Mouse (Mus musculus) frontal cortex, adult 2 months (tissue): Measurements from ENCODE around the gene Zfp706. TPM values are rescaled to one million over a fixed set of nuclear protein-coding genes. Genes with fewer than 3 reads are reported as not detected.
"Not testable (repeated sequence)": the region's sequence is repeated elsewhere in the genome, so short reads cannot be mapped to it uniquely, and the experiment has no call there.

ENCODE experiments used
- DNase-seq, 2 experiments: peaks; one replicate each; pipeline ENCODE4 v3.0.0; 2022; ENCODE audit warnings: low spot score in 1 of 2; ENCODE audit errors: extremely low spot score in 1 of 2
- polyA plus RNA-seq: library from polyadenylated mRNA; depleted of rRNA; stranded (reverse); fragments of >200 nt; gene quantifications from 2 replicates; pipeline ENCODE4 v1.2.3, GENCODE M21; 2012

Gene Zfp706
- polyA plus RNA-seq, 1 experiment: 108 TPM

DNA sequence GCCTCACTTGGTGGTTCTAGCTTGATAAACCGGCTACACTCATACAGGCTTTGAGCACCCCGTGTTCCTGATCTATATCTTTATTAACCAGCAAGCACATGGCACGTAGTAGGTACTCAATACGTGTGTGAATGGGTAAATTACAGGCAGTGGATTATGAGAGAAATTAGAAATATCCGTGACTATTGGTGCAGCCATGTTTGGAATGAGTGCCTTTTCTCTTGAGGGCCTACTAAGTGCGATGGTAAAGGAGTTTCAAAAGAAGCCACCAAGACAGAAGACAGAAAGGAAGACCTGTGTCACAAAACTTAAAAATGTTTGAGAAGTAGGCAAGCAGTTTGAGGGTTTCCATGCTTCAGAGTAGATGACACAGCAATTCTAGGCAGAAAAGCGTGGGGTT, 4.3 kb upstream of the Zfp706 start:
- no peak for DNase-seq

DNA sequence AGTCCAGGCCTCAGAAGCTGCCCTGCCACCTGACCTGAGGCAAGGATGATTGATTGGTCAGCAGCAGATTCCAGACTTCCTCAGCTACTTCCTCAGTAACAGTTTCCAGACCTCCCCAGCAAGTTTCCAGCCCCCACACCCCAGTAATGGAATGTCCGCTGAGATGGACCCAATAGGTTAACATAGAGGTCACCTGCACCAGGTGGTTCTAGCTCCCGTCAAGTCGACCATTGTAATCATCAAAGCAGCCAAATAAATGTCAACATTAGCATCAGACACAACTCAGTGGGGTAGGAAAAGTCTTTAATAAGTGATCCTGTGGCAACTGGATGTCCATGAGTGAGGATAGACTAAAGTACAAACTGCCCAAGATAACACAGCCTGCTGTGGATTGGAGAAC, 3.7 kb upstream of the Zfp706 start:
- no peak for DNase-seq

DNA sequence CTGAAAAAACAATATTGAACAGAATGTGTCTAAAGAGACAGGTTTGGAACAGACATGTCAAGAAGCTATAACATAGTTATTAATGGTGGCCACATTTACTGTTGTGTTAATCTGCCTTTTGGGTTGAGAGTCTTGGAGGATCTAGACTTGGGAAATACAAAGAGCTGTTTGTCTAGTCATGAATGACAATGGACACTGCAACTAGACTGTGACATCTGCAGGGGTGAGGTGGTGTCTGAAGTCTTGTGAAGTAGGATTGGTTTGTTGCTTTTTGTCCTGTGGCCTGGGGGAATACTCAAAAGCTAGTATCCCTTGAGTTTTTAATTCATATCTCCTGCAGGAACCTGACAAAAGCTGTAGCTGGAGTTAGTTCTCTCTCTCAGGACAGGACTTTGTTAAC, 973 bp upstream of the Zfp706 start:
- no peak for DNase-seq

DNA sequence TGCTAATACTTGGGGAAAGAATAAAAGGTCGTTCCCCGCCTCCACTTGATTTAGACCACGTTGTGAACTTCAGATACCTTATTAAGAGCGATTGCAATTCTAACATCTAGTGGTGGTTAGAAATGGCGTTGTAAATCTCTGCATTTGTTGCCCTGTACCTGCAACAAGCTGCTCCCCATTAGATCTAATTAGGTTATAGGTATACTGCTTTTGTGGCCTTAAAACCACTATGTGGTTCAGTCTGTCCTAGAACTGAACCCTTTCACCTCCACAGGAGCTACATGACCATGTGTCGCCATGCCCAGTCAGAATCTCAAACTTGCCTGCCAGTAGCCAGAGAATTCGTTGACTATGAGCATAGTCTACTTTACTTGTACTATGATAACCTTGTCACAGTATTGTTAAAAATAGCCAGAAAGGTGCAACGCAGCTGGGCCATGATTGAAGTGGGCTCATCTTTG, 416 bp upstream of the Zfp706 start:
- DNase-seq: no peak

DNA sequence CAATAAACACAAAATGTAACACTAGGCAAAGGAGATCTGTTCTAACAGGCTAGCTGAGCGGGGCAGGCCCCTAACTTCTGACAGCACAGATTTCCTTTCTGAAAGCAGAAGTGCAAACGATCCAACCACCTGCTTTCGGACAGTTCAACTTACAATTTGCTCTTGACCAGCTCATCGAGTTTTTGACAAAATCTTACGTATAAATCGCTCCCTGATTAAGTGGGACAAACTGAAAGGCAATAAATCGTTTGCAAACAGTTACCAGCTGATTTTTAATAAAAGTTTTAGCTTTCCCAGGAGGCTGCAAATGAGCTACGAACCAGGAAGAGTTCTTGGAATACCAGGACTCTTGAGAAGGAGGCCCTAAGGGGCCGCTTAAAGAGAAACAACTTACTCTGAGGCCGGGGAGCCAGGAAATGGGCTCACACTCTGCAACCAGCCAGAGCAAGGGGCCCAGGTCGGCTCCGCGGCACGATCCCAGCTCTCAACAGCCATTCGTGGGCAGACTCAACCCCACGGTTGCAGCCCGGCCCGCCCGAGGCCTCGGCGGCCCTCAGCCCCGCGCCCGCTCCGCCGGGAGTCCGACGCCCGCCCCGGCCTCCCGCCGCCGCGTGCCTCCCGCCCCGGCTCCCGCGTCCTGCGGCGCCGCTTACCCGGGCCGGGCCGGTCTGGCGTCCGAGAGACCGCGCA, 953 bp downstream of the Zfp706 start:
- DNase-seq: no peak

DNA sequence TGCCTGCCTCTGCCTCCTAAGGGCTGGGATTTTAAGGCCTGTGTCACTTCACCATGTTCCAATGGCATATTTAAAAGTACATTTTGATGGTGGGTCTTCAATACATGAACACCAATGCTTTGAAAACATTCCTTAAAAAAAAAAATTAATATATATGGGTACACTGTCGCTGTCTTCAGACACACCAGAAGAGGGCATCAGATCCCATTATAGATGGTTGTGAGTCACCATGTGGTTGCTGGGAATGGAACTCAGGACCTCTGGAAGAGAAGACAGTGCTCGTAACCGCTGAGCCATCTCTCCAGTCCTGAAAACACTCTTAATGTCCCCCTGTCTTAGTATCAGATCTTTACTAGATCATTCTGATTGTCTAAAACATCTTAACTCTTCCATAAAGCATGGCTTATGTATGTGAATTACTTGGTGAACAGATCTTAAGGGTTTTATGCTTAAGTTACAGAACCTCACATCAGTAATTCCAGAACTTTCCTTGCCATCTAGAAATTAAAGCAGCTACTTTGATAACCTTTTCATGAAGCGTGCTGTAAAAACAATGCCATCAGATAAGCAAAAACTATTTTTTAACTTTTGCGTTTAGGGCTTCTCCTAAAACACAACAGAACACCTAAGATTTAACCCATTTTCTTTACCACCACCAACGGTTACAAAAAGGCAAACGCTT, 1.6 kb downstream of the Zfp706 start:
- DNase-seq: no peak

DNA sequence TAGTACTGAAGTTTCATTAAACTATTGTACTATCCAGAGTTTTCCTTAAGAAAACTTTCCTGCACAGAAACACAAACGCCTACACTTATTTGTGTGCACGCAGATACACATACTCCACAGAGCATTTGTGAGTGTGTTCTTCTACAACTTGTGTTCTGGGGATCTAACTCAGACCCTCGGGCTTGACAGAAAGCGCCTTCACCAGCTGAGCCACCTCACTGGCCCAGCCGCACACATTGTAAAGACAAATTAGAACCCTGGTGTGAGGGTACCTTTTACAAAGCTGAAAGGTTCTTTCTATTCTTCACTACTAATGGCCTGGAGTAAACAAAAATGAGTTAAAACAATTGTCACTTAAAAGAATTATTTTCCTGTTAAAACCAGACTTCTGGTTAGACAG, 2.7 kb downstream of the Zfp706 start:
- no peak for DNase-seq

DNA sequence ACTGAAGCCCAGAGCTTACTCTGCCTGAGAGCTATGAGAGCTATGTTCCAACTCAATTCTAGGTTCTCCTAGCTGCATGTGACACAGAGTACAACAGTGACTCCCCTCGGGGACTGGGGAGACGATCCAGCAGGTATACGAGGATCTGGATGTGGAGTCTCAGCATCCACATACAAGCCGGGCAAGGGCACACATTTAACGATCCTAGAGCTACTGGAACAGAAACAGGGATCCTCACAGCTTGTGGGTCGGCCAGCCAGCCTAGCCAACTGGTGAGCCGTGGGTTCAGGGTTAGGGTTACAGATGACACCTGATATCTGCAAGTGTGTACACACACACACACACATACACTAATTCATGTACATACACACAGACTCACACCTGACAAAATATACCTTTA, 5.3 kb downstream of the Zfp706 start:
- DNase-seq: no peak

DNA sequence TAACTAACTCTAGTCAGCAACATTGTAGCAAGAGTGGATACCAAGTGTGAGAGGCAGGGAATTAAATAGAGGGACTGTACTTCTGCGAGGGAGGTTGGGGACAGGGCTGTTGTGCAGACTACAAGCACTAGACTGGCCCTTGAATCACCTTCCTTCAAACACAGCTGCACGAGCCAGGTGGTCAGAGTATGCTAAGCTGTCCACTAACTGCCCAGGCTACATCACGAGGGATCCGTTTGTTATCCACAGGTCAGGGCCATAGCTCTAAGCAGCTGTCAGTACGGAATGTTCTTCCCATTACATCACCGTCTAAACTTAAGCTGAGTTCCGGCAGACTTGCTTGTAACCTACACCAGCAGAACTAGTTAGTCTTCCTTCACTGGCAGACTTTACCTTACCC, 8.0 kb downstream of the Zfp706 start:
- DNase-seq: not testable (repeated sequence)

DNA sequence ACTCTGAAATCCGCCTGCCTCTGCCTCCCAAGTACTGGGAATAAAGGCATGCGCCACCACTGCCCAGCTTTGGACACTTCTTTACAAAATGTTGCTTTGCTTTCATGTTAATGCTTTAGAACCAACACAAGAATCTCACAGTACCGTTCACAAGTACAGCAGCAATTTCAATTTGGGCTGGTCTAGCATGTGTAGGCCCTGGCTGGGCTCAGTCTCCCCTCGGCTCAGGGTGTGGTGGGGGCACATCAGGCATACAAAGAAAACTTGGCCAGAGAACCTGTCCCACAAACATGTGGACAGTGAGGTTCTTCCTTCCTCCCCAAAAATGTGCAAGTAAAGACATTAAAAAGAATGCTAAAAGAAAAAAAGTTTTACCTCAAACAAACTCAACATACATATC, 12.4 kb downstream of the Zfp706 start:
- no peak for DNase-seq

DNA sequence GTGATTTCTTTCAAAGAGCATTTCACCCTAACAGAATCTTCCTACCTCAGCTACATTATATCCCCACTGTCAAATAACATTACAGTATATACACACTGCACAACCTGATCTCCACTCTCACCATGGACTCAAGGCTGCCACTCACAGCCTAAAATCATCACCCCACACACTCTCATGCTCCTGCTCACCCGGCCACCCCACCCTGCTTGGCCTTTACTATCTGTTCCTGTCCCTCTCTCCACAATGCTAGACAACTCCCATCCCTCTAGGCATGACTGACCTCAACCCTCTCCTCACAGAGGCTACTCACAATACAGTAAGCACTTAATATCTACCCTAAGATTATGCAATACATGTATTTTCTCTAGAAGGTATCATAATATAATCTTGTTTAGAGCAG, 12.9 kb downstream of the Zfp706 start:
- DNase-seq: no peak

DNA sequence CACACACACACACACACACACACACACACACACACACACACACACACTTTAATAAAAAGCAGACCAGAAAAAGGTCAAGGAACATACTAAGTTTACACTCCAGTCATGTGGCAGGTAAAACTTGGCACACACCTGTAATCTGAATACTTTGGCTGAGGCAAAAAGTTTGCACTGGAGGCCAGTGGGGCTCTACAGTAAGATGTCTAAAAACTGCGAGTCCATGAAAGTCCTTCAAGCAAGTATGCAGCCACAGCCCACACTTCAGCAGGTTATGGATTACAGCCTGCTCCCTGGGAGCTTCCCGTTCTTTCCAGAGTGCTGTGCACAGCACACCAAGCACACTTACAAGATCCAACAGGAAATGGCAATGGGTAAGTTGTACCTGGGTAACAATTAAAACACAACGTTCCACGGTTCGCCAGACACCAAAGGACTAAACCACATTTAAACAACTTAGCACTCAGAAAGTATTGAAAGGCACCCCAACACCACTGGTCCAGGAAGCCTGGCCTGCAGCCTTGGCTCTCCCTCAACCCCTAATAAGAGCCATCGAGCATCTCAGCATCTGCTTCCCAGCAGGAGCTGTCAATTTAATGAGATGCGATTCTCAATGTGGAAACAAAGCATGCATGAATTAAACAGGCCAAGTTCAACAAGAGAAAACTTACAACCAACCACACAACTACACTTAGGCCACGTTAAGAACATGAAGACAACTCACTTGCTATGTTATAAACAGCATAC, 14.0 kb downstream of the Zfp706 start:
- no peak for DNase-seq

DNA sequence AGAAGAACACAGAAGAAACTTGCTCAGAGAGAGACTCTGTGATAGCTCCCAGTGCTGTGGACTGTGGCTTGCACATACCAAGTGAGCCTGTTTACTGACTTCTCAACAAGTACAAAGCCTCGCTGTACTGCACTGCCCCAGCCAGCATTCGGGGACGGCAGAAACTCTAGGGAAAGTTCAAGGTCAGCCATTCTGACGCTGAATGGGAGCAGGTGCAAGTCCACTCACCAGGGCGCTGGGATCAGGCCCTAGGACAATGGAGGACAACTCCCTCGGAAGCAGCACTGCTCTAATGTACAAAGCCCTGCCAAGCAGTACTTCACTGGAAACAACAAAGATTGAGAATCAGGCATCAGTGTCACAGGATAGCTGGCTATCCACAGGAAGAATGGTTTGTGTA, 16.2 kb downstream of the Zfp706 start:
- DNase-seq: no peak

DNA sequence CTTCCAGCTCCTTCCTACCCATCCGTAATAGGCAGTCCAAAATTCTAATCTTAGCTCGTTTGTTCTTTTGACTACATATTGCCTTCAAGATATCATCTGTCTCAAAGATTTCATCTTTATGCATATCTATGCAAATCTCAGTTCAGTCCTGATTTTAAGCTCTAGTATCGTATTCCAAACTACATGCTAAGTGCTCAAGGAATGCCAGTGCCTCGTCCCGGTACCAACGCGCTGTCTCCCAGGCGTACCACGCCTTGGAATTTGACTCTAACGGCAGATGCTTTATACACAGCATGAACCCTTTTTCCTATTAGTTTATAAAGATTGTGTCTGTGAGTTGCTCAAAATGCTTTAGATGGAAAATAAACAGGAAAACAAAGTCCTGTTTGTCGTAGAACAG, 17.7 kb downstream of the Zfp706 start:
- DNase-seq: no peak

DNA sequence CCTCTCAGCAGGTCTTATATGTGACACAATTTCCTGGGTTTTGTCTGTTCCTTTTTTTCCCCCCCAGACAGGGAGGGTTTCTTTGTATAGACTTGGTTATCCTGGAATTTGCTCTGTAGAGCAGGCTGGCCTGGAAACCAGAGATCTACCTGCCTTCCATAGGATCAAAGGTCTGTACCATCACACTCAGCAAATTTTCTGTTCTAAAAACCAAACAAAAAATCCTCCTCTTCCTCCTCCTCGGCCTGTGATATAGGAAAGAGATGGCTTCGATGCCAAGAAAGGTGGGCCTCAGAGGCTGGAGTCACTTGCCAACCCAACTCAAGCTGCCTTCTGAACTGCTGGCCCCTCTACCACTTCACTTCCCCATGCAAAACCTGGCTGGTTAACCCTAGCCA, 18.9 kb downstream of the Zfp706 start:
- no peak for DNase-seq

DNA sequence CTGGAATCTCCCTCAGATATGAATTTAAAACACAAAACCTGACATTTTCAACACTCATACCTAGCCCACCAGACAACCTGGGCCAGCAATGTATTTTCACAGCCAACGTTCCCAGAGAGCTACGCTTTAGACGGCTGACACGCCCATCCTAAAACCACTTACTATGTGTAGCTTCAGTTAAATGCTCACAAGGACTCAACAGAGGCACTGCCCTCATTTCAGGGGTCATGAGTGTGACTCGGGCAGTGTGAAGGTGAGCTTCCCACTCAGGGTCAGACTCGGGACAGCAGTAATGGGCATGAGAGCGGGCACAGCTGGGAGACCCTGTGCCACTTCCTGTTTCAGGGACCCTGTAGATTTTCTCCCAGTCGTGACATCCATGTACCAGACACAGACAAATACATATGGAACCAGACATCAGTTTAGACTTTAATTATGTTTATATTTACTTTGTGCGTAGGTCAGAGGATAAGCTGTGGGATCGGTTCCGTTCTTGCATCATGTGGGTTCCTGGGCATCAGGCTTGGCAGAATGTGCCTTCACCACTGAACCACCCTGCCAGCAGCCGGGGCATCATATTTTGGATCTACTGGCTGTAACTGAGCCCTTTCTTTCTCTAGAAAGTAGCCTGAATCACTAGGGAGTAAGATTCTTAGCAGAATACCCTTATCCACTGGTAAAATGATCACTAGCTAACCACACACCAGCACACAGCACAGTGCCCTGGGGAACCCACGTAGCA, 19.4 kb downstream of the Zfp706 start:
- no peak for DNase-seq

DNA sequence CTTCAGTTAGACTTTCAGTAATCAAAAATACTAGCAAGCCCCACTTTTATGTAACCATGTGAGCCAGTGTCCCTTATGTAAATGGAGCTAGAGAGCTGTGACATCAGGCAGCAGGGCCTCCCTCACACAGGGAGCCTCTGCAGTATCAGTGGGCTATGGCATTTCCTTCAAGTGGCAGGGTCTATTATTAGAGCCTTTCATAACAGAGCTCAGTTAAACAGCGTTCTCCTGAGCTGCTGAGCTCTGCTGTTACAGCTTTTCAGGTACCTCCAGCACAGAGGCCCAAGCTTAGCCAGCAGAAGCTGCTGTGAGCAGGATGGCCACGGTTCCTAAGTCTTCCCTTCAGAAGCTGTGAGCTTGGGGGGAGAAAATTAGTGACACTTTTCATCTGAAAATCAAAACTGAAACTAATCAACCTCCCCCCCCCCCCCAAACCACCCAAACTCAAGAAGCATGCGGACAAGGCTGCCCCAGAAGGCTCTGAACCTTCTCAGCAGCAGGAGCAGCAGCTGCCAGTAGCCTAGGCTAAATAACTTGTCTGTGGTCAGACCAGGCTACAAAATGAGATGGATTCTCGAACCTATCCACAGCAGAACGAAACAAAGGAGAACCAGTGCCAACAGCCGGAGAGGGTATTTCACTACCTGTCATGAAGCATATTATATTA, 20.2 kb downstream of the Zfp706 start:
- DNase-seq: peak; percentile 68 to 73

DNA sequence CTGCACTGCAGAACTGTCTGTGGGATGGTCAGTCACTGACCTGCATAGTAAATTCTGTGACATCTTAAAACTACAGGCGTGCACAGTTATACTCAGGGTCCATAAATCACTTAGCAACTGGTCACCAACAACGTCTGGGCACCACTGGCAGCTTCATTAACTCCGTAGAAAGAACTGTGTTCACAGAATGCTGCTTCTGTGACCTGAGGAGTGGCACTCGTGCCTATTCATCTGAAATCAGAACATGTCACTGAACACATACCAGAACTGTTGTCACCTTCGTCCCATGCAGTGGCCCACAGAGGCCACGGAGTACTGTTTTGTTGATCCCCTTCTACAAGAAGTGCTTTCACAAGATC, 22.0 kb downstream of the Zfp706 start:
- no peak for DNase-seq

DNA sequence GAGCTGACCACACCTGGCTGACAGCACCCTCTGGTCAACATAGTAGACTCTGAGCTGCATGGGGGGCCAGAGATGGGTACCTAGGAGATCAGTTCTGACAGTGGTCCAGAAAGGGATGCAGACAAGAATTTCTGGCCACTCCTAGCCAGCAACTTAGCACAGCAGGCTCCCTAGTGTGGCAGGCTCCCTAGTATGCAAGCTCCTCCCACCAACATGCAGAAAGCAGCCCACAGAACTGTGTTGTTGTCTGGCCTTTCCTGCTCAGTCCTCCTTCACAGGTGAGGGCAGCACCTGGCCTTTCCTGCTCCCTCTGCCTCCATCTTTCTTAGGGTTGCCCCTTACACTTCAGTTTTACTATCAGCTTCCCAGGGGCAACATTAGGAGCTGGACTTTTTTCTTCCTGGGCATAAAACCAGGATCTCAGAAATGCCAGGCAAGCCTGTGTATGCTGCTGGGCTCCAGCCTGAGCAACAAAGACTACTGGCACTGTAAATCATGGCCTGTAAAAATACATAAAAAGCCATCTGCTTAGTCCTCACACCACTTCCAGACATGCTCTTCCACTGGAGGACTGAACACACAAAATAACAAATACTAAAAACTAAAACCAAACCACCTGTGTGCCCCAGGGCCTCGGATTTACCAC, 22.5 kb downstream of the Zfp706 start:
- no peak for DNase-seq

DNA sequence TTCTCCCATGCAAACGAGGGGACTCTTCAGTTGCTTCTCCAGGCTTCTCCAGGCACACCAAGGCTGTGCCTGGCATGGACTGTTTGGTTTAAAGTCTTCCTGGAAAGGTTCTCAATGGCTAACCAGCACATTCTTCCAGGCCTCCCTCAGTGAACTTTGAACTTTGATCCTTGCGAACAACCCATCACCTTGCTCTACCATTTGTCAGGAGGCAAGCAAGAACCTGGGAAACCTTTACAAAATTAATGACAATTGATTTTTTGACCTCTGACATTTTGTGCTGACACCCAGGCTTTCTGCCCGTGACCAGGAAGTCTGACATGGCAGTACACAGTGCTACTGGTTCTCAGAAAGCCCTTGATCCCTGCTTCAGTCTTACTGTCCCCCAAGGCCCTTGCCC, 24.1 kb downstream of the Zfp706 start:
- no peak for DNase-seq
